In the genomic region with DNA sequence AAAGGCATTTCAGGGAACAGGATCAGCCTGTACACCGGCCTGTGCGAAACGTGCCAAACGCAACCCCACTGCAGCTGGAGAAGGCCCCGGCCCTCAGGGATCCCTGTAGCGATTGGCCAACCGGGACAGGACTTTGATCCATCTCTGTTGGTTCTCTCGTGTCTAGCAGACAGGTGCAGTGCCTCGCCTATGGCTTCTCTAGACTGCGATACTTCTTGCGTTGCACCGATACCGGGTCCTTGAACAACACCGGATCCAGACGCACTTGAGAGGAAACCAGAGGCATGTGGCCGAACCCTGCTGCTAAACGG, we compare ENCODE assay signal across 9 mouse cellular contexts. TPM values are rescaled to one million over a fixed set of nuclear protein-coding genes. Genes with fewer than 3 reads are reported as not detected.
DNase-seq lines count a peak whose midpoint lies in the region; ATAC-seq and TF ChIP-seq lines count a peak whose summit lies in the region.
"Had no signal": no experiment of that assay in that cellular context is flagged by ENCODE, and none has a peak within 500 bp of the region (broad histone marks: within the 10 kb centered on the region; RNA-seq: fewer than 3 reads in every experiment).

No protein-coding gene starts in this region.

- H3K4me3 ChIP-seq in lung, embryonic 16.5 days (ENCODE audit: low read length), result peak overlapping the region; percentile 11; the same call in 1 of the 2 replicates
- H3K4me3 ChIP-seq in liver, embryonic 14.5 days (ENCODE audit: insufficient read depth in 1 of 2, low read depth in 2 of 2, low read length in 2 of 2), result no peak overlapping the region
- peak overlapping the region; percentile 8; the same call in 1 of the 2 replicates for H3K4me3 ChIP-seq in stomach, embryonic 15.5 days (replicated peaks)

- DNase-seq in lung, postnatal 36 days, result no peak
- DNase-seq in liver, embryonic 14.5 days (ENCODE audit: low read depth in 3 of 3, low spot score in 3 of 3), result no peak
- DNase-seq in urinary bladder, postnatal 25 days (ENCODE audit: low spot score), result no peak
- no peak for DNase-seq in adrenal gland, postnatal 25 days

- ATAC-seq in lung, embryonic 16.5 days (ENCODE audit: low read depth), result no peak
- 0 out of 2 replicates have a peak, but pooled peaks have one; percentile 4 for ATAC-seq in granulocyte monocyte progenitor cell, adult 5-6 weeks (replicated peaks; ENCODE audit: poor library complexity, severe bottlenecking)
- ATAC-seq in liver, embryonic 14.5 days (ENCODE audit: insufficient read depth), result no peak
- ATAC-seq in stomach, embryonic 15.5 days (ENCODE audit: insufficient read depth, low FRiP score, low read depth), result 0 out of 2 replicates have a peak, but pooled peaks have one; percentile 3

- no peaks in the 10 kb centered on the region for H3K27me3 ChIP-seq in lung, embryonic 16.5 days (ENCODE audit: control insufficient read depth, insufficient read depth, low read depth, low read length)
- H3K27me3 ChIP-seq in liver, embryonic 14.5 days (ENCODE audit: control insufficient read depth, insufficient read depth, low read length), result no peaks in the 10 kb centered on the region
- no peaks in the 10 kb centered on the region for H3K27me3 ChIP-seq in stomach, embryonic 15.5 days (replicated peaks)

- TF ChIP-seq EP300 in liver, embryonic 14.5 days (IDR thresholded peaks at IDR 0.05; ENCODE audit: low read depth), result no peak

- 33% methylated on average over 17 of the region's 17 CpGs for WGBS in lung, embryonic 16.5 days
- WGBS in liver, embryonic 14.5 days (ENCODE audit: insufficient replicate concordance), result 43% methylated on average over 17 of the region's 17 CpGs
- 38% methylated on average over 17 of the region's 17 CpGs for WGBS in stomach, embryonic 15.5 days

- H3K36me3 ChIP-seq in lung, embryonic 16.5 days (ENCODE audit: control insufficient read depth, insufficient read depth, low read length), result no peaks in the 10 kb centered on the region
- H3K36me3 ChIP-seq in liver, embryonic 14.5 days (replicated peaks; ENCODE audit: control insufficient read depth, insufficient read depth, low read depth), result no peaks in the 10 kb centered on the region
- no peaks in the 10 kb centered on the region for H3K36me3 ChIP-seq in stomach, embryonic 15.5 days

- no peak overlapping the region; the same call in 1 of the 2 replicates for H3K9ac ChIP-seq in lung, embryonic 16.5 days (ENCODE audit: low read length)
- no peak overlapping the region for H3K9ac ChIP-seq in liver, embryonic 14.5 days (replicated peaks)
- no peak overlapping the region for H3K9ac ChIP-seq in stomach, embryonic 15.5 days

- H3K9me3 ChIP-seq in lung, embryonic 16.5 days (ENCODE audit: control insufficient read depth, low read length), result no peaks in the 10 kb centered on the region
- no peaks in the 10 kb centered on the region for H3K9me3 ChIP-seq in liver, embryonic 14.5 days (ENCODE audit: control insufficient read depth, low read length)
- no peaks in the 10 kb centered on the region for H3K9me3 ChIP-seq in stomach, embryonic 15.5 days

- H3K4me1 ChIP-seq in lung, embryonic 16.5 days (replicated peaks; ENCODE audit: control insufficient read depth, insufficient read depth, low read length), result peaks cover 16% of the 10 kb centered on the region
- H3K4me1 ChIP-seq in liver, embryonic 14.5 days (replicated peaks; ENCODE audit: control insufficient read depth in 2 of 2, insufficient read depth in 2 of 2, low read length in 1 of 2), result no peaks in the 10 kb centered on the region; a peak in 1 of 4 replicates
- peaks cover 11% of the 10 kb centered on the region for H3K4me1 ChIP-seq in stomach, embryonic 15.5 days

- H3K27ac ChIP-seq in lung, embryonic 16.5 days (ENCODE audit: low read length), result peak overlapping the region; percentile 64
- H3K27ac ChIP-seq in liver, embryonic 14.5 days, result no peak overlapping the region
- H3K27ac ChIP-seq in stomach, embryonic 15.5 days, result peak overlapping the region; percentile 68

- H3K4me2 ChIP-seq in lung, embryonic 16.5 days (ENCODE audit: low read depth, low read length), result peak overlapping the region; percentile 35
- H3K4me2 ChIP-seq in liver, embryonic 14.5 days (ENCODE audit: low read depth), result peak overlapping the region; percentile 34; the same call in 1 of the 2 replicates
- peak overlapping the region; percentile 42 for H3K4me2 ChIP-seq in stomach, embryonic 15.5 days

- no peak for TF ChIP-seq CTCF in liver, embryonic 14.5 days (IDR thresholded peaks at IDR 0.05; ENCODE audit: low read depth)

RNA-seq across cellular contexts. Expression of a gene that starts 14.4 kb away (rescaled TPM):
- polyA plus RNA-seq in lung, embryonic 16.5 days (2015; fragmentation: Nextera tagmentation; extraction: Ambion mirVana), result 0.29 and 0.43 TPM in 2 replicates
- not detected in 2 replicates for total RNA-seq in granulocyte monocyte progenitor cell, adult 5-6 weeks (2014; fragmentation: Nextera tagmentation)
- not detected in 2 replicates for total RNA-seq in granulocyte monocyte progenitor cell, adult 5-6 weeks (2017)
- polyA plus RNA-seq in liver, embryonic 14.5 days (2012; rRNA removed), result 0.02 TPM in 1 of 2 replicates, not detected in the other
- not detected in 2 replicates for polyA plus RNA-seq in liver, embryonic 14.5 days (2014; fragmentation: Nextera tagmentation; extraction: Ambion mirVana)
- 0.75 and 0.86 TPM in 2 replicates for polyA plus RNA-seq in stomach, embryonic 15.5 days (2015; fragmentation: Nextera tagmentation; extraction: Ambion mirVana)
- 21.1 and 21.5 TPM in 2 replicates for total RNA-seq in adrenal gland, postnatal 25 days (2021)

RNA-seq across cellular contexts. Expression of a gene that starts 26.2 kb away (rescaled TPM):
- 1.8 and 2.5 TPM in 2 replicates for polyA plus RNA-seq in lung, embryonic 16.5 days (2015; fragmentation: Nextera tagmentation; extraction: Ambion mirVana)
- total RNA-seq in granulocyte monocyte progenitor cell, adult 5-6 weeks (2014; fragmentation: Nextera tagmentation), result not detected in 2 replicates
- total RNA-seq in granulocyte monocyte progenitor cell, adult 5-6 weeks (2017), result not detected in 2 replicates
- 0.04 and 0.16 TPM in 2 replicates for polyA plus RNA-seq in liver, embryonic 14.5 days (2012; rRNA removed)
- 0.04 and 0.11 TPM in 2 replicates for polyA plus RNA-seq in liver, embryonic 14.5 days (2014; fragmentation: Nextera tagmentation; extraction: Ambion mirVana)
- 1.0 and 1.1 TPM in 2 replicates for polyA plus RNA-seq in stomach, embryonic 15.5 days (2015; fragmentation: Nextera tagmentation; extraction: Ambion mirVana)
- total RNA-seq in adrenal gland, postnatal 25 days (2021), result 1.7 and 2.1 TPM in 2 replicates

RNA-seq across cellular contexts. Expression of a gene that starts 38.7 kb away (rescaled TPM):
- polyA plus RNA-seq in lung, embryonic 16.5 days (2015; fragmentation: Nextera tagmentation; extraction: Ambion mirVana), result 14.3 and 14.6 TPM in 2 replicates
- 10.5 and 22.1 TPM in 2 replicates for total RNA-seq in granulocyte monocyte progenitor cell, adult 5-6 weeks (2014; fragmentation: Nextera tagmentation)
- 10.4 and 10.6 TPM in 2 replicates for total RNA-seq in granulocyte monocyte progenitor cell, adult 5-6 weeks (2017)
- polyA plus RNA-seq in liver, embryonic 14.5 days (2012; rRNA removed), result 3.9 and 4.3 TPM in 2 replicates
- 4.3 and 5.4 TPM in 2 replicates for polyA plus RNA-seq in liver, embryonic 14.5 days (2014; fragmentation: Nextera tagmentation; extraction: Ambion mirVana)
- polyA plus RNA-seq in stomach, embryonic 15.5 days (2015; fragmentation: Nextera tagmentation; extraction: Ambion mirVana), result 17.8 and 20.9 TPM in 2 replicates
- 7.9 and 9.1 TPM in 2 replicates for total RNA-seq in adrenal gland, postnatal 25 days (2021)

RNA-seq across cellular contexts. Expression of a gene that starts 42.5 kb away (rescaled TPM):
- polyA plus RNA-seq in lung, embryonic 16.5 days (2015; fragmentation: Nextera tagmentation; extraction: Ambion mirVana), result 2.6 and 3.1 TPM in 2 replicates
- total RNA-seq in granulocyte monocyte progenitor cell, adult 5-6 weeks (2014; fragmentation: Nextera tagmentation), result not detected in 2 replicates
- not detected in 2 replicates for total RNA-seq in granulocyte monocyte progenitor cell, adult 5-6 weeks (2017)
- polyA plus RNA-seq in liver, embryonic 14.5 days (2012; rRNA removed), result 0.07 TPM in 1 of 2 replicates, not detected in the other
- not detected in 2 replicates for polyA plus RNA-seq in liver, embryonic 14.5 days (2014; fragmentation: Nextera tagmentation; extraction: Ambion mirVana)
- polyA plus RNA-seq in stomach, embryonic 15.5 days (2015; fragmentation: Nextera tagmentation; extraction: Ambion mirVana), result 0.41 and 0.52 TPM in 2 replicates
- total RNA-seq in adrenal gland, postnatal 25 days (2021), result not detected in 2 replicates
- total RNA-seq: adrenal gland, postnatal 36 days; MEL had no signal

Comparison
In these comparisons a context has a peak if more than half of its experiments do, and no peak if none do; other contexts are left out.
1. ATAC-seq: peak in granulocyte monocyte progenitor cell, adult 5-6 weeks (single experiment) and stomach, embryonic 15.5 days (single experiment); none in lung, embryonic 16.5 days (single experiment) and liver, embryonic 14.5 days (single experiment).
2. H3K4me3 ChIP-seq: peak in lung, embryonic 16.5 days (single experiment) and stomach, embryonic 15.5 days (single experiment); none in liver, embryonic 14.5 days (0 of 2).
3. Peak in every context shown above with its lines, with median percentiles within 50 percentile points of each other: H3K4me2 ChIP-seq.